Mouse (Mus musculus) retina, embryonic 14.5 days (tissue): Measurements from ENCODE around the gene Mob4.
A peak's percentile ranks its signal among the peaks of the same experiment; 100 is the strongest.
"Not testable (repeated sequence)": the region's sequence is repeated elsewhere in the genome, so short reads cannot be mapped to it uniquely, and the experiment has no call there.

ENCODE experiments used
- DNase-seq: peaks from one replicate; pipeline ENCODE4 v3.0.0-alpha.2; 2015; ENCODE audit warnings: low spot score

Mob4 gene

DNA sequence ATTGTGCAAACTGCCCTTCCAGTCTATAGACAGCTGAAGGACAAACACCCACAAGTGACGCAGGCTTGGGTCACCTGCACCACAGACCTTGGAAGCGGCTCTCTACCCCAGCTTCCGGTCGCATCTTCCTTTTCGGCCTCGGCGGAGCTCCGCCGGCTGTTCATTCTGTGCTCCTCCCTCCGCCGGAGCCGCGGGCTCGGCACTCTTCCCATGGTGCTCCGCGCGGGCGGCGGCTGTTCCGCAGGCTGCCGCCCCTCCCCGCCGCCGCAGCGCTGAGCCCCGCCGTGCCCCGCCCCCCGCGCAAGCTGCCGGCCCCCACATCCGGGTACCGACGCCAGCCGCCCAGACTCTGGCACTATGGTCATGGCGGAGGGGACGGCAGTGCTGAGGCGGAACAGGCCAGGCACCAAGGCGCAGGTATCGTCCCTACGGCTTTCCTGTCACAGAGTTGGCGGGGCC is at the start of gene Mob4:
Gene Mob4, plus strand, starts transcription at position 289 of the 459 bp plus-strand sequence.
- peak; percentile 95 for DNase-seq

DNA sequence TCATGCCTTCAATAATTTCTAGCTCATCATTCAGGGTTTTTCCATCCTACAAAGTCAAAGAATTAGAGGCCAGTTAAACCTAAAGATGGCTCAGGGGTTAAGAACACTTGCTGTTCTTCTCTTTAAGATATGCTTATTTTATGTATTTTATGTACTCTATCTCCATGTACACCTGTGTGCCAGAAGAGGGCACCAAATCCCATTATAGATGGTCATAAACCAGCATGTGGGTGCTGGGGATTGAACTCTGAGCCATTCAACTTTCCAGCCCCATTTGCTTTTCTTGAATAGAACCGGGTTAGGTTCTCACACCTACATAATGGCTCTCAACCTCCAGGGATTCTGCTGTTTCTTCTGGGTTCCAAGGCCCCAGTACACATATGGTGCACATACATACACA is 48.9 kb upstream of the Mob4 start:
- peak; percentile 7 for DNase-seq

DNA sequence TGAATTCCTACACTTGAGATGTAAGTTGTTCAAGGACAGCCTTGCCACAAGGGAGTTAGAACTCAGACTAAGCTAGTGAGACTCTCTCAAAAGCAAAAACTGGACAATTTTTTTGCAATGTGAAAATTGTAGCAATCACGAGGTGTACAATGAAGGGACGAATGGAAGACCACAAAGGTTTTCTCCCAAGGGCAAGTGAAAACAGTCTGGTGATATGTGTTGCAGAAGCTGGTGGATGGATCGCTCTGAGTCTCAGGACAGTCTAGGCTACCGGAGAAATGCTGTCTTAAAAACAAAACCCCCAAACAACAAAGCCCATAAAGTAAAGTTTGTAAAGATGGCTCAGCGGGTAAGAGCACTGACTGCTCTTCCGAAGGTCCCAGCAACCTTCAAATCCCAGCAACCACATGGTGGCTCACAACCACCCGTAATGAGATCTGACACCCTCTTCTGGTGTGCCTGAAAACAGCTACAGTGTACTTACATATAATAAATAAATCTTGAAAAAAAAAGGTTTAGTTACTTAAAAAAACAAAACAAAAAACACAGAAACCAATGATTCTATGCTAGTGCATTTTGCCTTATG is 45.2 kb upstream of the Mob4 start:
- DNase-seq = no peak

DNA sequence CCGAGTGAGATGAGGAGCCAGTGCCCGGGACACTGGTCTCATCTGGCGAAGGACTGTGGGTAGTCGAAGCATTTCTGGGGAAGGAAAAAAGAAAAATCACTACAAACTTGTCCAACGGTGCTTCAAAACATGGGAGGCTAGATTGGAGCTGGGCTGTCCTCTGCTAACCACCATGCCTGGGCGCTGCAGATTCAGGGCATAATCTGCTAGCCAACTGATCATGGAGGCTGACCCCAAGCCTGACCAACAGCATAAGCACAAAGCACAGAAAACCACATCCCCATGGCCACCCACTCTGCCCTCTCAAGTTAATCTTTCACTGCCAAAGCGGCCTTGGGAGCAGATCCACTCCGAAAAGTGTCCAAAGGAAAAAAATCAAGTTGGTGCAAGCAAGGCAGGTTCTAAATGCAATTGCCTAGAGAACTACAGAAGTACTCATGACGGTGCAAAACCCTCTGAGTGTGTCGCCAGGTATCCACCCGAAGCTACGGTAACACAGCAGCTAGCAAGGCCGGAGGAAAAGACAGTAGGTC is 44.1 kb upstream of the Mob4 start:
- DNase-seq = no peak

DNA sequence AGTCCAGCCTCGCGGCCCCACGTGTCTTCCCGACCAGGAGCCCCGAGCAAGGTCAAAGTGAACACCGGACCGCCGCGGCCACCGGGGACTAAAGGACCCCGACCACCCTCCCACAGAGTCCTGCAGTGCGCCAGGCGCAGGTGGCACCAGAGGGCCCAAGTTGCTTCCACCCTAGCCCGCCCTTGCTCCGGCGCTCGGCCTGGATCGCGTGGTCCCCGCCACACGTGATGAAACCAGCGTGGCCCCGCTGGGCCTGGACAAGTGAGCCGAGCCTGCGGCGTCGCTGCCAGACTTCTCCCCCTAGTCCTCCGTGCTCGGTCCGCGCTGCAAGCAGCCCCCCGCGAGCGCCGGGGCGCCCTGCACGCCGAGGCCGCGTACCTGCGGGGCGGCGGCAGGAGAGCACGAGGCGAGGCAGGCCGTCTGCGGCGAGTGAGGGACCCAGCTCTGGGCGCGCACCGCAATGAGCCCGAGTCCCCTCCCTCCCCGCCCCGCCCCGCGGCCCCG is 43.6 kb upstream of the Mob4 start:
- DNase-seq = no peak

DNA sequence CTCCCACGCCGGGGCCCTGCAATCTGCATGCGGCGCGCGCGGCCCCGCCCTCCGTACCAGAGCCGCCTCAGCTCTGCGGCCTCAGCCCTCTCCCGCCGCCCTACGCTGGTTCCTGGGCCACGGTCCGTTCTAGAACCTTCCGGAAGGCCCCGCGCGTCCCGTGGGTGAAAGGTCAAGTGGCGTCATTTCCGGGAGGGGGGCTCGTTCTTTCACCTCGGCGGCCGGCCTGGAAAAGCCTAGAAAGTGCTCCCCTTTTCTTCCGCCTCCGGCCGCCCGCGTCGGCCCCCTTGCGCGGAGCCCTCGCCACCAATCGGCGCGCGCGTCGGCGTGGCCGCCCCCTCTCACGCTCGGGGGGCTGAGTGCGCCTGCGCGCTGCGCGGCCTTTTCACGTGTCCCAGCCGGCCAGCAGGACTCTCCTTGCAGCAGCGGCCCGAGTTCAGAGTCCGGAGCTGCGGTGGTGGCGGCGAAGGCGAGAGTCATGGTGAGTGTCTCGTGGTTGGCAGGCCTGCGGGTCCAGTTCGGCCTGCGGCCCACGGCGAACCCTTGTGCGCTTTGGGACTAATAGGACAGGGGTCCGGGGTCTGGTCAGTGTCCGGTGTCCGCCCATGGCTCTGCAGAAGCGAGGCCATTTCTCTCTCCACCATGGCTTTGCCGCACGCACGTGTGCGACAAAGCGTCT is 43.0 kb upstream of the Mob4 start, which contains the start of the genes Hspe1 and Hspd1:
Gene Hspe1, plus strand, starts transcription at position 201 of the 679 bp plus-strand sequence.
Gene Hspd1, minus strand, starts transcription at position 312 of the 679 bp plus-strand sequence.
- DNase-seq = peak; percentile 99

DNA sequence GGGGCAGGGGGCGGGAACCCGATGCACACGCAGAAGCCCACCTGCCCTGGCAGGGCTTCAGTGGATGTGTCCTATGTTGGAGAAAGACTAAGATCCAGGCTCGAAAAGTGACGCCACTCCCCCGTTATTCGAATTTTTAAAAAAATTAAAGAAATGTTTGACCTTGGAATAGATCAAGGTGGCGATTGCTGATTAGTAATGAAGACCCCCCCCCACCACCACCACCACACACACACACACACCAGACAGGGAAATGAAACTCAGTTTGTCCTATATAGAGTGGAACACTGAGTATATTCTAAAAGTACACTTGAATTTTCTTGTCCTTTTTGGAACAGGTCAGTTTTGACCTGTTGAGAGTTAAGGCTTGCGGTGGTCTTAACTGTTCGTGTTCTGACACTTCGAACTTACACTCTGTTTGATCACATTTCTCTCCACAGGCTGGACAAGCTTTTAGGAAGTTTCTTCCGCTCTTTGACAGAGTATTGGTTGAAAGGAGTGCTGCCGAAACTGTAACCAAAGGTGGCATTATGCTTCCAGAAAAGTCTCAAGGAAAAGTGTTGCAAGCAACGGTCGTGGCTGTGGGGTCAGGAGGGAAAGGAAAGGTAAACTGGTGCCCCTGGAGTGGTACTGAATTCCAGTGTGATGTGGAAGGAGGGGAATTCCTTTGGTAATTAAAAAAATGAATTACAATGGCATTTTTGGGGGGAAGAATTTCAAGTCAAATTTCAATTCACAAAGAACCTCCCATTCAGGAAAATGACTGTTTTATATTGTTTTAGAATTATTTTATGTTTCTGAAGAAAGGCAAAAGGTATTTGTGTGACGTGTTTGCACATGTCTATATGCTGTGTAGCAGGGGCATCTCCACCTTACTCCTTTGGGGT is 42.2 kb upstream of the Mob4 start:
- no peak for DNase-seq

DNA sequence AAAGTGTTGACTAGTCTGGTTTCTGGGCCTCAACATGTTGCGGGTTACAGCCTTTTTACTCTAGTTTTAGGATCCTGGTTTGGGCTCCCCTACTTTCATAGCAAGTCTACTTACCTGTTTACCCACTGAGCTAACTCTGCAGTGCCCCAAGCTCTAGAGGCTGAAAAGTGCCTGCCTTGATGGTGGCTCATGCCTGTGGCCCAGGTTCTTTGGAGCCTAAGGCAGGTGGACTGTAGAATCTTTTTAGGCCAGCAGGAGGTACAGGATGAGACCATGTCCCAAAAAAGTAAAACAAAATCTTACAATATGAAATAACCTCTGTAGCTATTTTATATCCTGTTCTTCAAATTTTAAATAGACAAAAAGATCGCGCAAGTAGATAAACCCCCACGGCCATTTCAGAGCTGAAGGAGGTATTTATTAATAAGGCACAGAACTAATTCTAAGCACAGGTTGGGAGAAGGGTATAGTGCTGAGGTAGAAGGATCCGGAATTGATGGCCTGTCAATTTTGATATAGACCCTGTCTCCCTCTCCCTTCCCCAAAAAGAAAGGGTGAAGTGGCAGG is 41.5 kb upstream of the Mob4 start:
- DNase-seq = no peak

DNA sequence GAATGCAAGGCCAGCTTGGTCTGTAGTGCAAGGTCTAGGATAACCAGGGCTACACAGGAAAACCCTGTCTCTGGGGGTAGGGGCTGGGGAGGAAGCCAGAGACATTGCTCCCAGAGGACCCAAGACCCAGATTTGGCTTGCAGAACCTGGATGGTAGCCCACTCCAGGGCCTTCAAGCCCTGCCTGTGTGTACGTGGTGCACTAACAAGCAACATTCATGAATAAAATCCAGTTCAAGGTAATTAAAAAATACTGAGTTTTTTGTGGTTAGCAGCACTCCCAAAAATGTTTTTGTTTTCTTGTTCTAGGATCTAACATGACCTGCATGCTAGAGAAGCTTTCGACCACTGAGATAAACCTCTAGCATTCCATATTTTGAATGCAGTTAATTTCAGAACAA is 39.0 kb upstream of the Mob4 start:
- no peak for DNase-seq

DNA sequence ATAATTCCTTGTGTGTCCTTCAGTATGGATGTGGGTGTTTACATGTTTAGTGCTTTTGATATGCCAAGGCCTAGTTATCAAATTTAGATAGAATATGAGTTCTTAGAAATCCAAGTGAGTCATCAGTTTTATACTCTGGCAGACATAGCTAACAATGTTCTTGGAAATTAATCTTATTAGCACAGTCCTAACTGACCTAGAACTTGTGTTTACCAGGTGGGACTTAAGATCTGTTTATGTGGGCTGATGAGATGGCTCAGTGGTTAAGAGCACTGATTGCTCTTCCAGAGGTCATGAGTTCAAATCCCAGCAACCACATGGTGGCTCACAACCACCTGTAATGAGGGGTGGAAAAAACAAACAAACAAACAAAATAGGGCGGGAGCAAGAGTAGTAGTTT is 38.6 kb upstream of the Mob4 start:
- no peak for DNase-seq

DNA sequence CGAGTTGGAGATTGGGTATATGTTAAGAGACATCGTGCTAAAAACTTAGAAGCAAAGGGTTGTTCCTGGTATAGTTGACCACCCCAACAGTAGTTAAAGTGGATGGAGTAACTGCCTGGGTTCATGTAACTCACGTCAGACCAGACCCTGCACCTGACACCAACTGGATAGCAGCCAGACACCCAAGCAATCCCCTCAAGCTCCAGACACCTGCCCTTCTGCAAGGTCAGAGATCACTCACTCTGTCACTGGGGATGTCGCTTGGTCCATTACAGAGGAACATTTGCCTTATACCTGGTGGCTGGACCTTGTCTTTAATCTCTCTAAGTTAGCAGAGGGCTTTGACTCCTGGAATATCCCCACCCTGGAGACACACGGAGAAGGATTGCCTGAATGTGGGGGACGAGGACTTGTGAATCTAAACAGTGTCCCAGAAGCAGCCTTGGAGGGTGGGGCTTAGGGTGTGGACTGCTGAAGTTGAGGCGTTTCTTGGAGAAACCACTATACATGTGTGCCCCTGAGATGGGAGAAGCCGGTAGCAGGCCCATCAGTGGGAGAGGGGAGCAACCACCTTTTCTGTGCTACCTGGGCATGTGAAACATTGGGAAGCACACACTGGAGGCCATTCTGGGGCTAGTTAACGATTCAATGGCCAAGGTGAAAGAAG is 24.0 kb upstream of the Mob4 start:
- no peak for DNase-seq

DNA sequence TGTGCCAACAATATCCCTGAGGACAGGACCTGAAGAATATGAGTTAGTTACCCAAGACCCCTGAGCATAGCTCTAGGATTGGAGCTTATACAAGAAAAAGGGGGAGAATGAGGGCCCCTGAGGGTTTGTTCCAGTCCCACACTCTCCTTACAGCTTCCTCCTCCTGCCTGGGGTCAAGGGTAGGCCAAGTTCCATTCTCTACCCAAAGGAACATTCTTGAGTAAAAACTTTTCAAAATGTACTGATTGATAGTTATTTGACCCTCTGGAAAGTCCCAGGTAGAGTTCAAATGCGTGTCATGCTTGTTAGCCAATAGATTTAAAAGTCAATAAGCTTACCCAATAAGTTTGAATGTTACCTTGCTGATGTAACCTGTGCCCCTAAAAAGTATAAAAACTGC is 23.4 kb upstream of the Mob4 start:
- no peak for DNase-seq

DNA sequence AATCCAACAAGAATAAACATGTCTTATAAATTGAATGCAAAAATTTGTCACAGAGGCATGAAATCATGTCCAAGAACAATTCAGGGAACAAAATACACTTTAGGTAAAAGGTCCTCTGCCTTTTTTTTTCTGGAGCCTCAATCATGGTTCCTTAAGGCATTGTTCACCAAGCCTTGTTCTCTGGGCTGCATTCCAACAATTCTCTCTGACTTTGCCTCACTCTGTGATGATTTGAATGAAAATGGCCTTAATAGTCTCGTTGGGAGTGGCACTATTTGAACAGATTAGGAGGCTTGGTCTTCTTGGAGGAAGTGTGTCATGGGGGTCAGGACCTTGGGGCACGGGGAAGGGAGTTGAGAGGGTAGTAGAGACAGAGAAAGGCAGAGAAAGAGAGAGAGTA is 22.6 kb upstream of the Mob4 start:
- DNase-seq = no peak

DNA sequence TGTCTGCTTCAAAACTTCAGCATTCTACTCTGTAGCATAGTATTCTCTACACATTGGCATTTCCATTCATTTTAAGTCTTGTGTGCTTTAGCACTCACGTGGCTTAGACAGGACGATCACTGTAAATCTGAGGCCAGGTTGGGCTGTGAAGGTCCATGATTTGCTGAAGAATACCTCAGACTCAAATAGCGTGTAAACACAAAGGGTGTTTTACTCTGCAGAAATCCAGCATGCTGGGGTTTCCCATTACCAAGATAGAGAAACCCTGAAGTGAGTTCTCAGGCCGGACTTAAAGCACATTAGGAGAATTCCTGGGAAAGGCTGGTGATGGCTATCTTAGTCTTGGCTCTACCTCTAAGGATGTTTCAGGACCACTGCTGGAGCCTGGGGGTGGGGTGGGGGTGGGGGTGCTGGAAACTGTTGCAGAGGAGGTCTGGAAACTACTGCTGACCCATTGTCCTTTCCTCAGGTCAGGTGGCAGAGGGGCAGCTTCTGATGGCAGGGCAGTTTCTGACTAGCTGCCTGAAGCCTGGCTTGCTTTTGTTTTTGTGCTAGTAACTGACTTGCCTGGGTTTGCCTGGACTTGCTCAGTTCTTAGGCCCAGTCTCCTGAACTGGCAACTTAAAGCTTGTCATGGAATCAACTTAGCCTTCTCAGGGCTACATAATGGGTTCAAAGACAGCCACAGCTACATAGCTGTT is 21.8 kb upstream of the Mob4 start:
- no peak for DNase-seq

DNA sequence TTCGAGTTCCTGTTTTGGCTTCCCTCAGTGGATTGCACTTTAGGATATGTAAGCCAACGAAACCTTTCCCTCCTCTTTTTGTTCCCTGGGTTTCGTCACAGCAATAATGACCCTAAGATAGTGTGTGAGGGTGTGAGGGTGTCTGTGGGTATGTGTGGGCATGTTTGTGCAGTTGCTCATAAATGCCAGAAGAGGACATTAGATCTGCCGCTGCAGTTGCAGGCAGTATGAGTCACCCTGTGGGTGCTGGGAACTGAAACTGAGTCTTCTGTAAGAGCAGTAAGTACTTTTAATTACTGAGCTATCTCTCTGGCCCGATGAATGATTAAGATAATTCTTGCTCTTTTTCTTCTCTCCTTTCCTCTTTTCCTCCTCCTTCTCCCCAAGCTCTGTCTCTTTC is 8.0 kb upstream of the Mob4 start:
- DNase-seq = no peak

DNA sequence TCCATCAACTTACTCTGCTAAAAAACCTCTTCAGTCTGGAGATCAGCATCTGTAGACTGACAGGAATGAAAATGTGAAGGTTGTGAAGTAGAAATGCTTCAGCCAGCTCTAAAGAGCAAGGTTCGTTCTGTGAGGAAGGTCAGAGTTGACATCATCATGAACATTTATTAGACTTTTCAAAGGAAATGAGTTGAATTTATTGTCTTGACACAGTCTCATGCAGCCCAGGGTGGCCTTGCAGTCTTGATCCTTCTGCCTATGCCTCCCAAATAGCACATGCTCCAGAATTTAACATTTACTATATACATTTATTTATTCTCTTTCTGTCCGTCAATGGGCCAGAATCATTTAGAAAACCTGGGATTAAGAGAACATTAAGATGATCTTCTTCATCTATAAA is 7.5 kb upstream of the Mob4 start:
- DNase-seq = no peak

DNA sequence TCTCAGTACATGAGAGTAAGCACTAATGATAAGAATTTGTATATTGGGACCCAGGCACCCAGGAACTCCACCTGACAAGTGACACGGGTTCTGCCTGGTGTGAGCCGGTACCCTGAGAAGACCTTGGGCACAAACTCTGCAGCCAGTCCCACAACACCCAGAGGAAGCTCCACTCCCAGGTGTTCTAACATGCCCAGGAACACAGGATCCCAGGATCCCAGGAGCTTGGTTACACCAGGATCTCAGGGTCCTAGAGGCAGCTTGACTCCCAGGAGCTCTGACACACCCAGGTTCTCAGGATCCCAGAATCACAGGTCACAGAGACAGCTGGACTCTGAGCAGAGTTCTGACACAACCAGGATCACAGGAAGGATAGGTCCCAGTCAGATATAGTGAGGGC is 6.9 kb upstream of the Mob4 start:
- not testable (repeated sequence) for DNase-seq

DNA sequence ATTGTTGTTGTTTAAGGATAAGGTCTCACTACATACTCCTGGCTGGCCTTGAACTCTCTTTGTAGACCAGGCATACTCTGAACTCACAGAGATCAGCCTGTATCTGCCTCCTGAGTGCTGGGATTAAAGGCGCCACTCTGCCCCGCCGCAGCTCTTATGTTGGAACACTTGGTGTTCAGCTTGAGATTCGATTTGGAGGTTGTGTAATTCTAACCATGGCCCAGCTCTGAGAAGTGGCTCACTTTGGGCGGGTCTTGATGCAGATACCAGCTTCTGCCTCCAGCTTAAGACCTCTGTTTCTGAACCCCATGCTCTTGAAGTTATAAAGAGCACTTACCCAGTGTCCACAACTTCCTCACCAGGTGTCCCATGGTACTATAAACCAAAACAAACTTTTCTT is 1.3 kb upstream of the Mob4 start:
- DNase-seq = no peak

DNA sequence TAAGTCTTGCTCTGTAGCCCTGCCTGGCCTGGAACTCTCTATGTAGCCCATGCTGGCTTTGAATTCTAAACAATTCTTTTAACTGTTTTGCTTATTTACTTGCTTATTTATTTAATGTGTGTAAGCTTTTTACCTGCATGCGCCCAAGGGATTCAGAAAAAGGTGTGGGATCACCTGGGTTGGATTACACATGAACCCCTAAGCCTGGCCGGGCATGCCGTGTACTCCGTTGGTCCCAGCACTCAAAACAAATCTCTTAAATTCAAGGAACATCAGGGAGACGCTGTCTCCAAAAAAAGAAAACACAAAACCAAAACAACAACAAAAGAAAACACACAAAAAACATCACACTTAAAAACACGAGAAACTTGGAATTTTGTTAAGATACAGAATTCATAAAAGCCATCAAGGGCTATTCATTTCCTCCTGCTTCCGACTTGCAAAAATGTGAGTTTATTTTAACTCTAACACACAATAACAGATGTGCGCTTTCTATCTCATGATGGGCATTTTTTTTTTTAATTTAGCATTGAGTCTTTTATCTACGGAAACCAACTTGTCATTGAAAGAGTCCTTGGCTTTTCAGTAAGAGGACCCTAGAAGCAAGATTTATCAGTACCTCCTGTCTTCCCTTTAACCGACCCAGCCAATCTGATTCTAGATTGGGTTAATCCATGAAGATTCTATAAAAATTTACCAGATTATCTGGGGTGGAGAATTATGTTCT is 678 bp upstream of the Mob4 start:
- DNase-seq = no peak

DNA sequence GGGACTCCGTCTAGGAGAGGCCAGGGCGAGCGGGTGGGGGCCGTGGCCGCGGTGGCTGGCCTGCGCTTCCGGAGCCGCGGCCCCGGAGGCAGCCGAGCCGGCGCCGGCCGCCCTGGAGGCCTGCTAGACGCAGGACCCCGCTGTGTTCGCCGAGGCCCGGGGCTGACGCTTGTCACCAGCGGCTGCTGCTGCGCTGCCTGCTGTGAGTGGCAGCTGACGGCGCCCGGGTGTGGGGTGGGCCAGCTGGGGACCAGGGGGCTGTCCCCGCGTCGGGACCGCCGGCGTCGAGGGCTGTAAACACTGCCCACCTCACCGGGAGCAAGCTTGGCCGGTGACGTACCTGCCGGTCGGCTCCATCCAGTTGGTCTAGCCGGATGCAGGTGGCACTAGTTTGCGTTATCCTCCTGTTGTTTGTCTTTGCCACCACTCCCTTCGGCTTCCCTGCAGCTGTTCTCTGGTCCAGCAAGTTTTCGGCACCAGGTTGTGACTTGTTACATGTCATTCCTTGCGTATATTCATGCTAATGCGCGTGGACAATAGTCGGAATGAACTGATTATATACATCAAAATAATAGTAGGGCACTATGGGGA is 488 bp downstream of the Mob4 start:
- DNase-seq = no peak
